Mouse (Mus musculus) brain, embryonic 14.5 days (tissue): ENCODE measurements at regions not wholly inside any gene's neighbourhood (a gene's known extent, or its start where the extent isn't known, plus 50 kb on each side); places are given as distances from the start of the nearest gene placed in this dataset.

Source experiments
- CTCF ChIP-seq: fragments of 200-500 bp; IDR thresholded peaks from 2 replicates; pipeline ENCODE4 v1.5.1; 2012; ENCODE audit warnings: inconsistent platforms, mild to moderate bottlenecking, moderate library complexity, borderline replicate concordance; ENCODE audit not compliant: insufficient read depth, insufficient read length; ENCODE audit errors: extremely low read depth
- POLR2A ChIP-seq: fragments of 200-500 bp; IDR thresholded peaks from 2 replicates; pipeline ENCODE4 v1.6.1; 2012; ENCODE audit warnings: mild to moderate bottlenecking, inconsistent platforms, borderline replicate concordance; ENCODE audit not compliant: poor library complexity, insufficient read depth, insufficient read length, severe bottlenecking; ENCODE audit errors: extremely low read depth

GRCm38 (mm10) chr1:25892970-25893369 is 63.5 kb upstream of the Adgrb3 start:
- TF ChIP-seq CTCF (no peak), POLR2A (no peak)
